Mouse (Mus musculus) E14TG2a.4 (cell line): ENCODE data around the gene Birc7.

ENCODE experiments used
- H3K27me3 ChIP-seq: 2 replicates; pipeline ENCODE4 v1.6.1; 2014; ENCODE audit warnings: low read length, control low read depth; ENCODE audit not compliant: insufficient read depth
- H3K36me3 ChIP-seq: 2 replicates; pipeline ENCODE4 v1.6.1; 2014; ENCODE audit warnings: low read length, control low read depth; ENCODE audit not compliant: insufficient read depth
- H3K4me1 ChIP-seq: replicated peaks from 2 replicates; pipeline ENCODE4 v1.6.1; 2014; ENCODE audit warnings: low read depth, low read length, control low read depth
- H3K4me3 ChIP-seq: replicated peaks from 2 replicates; pipeline ENCODE4 v1.5.1; 2014; ENCODE audit warnings: mild to moderate bottlenecking, low read length
- H3K9me3 ChIP-seq: 2 replicates; pipeline ENCODE4 v1.6.1; 2014; ENCODE audit warnings: low read length, control low read depth
- CTCF ChIP-seq: conservative IDR thresholded peaks from 2 replicates; pipeline ENCODE4 v1.5.1; 2014; ENCODE audit warnings: low read length
- NANOG ChIP-seq: IDR thresholded peaks from 2 replicates; pipeline ENCODE4 v1.6.1; 2014; ENCODE audit warnings: borderline replicate concordance, low read length, mixed read lengths
- POU5F1 ChIP-seq: IDR thresholded peaks from 2 replicates; pipeline ENCODE4 v1.6.1; 2014; ENCODE audit warnings: low read length, borderline replicate concordance

Birc7 gene

DNA sequence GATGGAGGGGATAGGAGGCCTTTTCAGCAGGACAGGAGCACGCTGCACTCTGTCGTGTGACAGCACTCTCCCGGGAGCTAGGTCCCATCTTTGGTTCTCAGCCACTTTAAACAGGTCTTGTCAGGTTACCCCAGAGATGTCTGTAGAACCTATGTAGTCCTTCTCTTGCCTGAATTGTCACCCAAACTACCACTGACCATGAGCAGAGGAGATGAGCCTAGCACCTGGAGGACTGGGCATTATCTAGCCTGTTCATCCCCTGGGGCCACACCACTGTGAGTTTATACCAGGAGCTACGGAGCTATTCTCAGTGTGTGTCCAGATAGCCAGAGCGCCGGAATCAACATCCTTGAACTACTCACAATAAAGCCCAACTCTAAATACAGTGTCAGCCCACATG is 31.0 kb upstream of the Birc7 start:
- TF ChIP-seq POU5F1, result no peak
- TF ChIP-seq CTCF, result no peak
- TF ChIP-seq NANOG, result no peak
- Histone ChIP-seq H3K27me3 (peaks cover 48% of the 10 kb centered on the region), H3K36me3 (peaks cover 6% of the 10 kb centered on the region), H3K4me1 (peaks cover 30% of the 10 kb centered on the region), H3K4me3 (no peak overlapping the region), H3K9me3 (no peaks in the 10 kb centered on the region)

DNA sequence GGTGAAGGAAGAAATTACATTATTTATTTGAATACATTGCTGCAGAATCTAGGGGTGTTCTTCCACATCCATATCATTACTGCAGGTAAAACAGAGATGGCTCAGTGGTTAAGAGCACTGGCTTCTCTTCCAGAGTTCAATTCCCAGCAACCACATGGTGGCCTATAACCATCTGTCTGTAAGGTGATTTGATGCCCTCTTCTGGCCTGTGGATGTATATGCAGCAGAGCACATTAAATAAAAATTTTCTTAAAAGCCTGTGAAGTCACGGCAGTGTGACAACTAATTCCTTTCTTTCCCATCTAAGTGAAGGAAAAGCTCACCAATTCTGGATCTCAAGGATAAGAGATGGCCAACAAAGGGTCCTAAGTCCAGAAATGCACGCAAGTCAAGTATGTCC is 26.7 kb upstream of the Birc7 start:
- Histone ChIP-seq H3K4me3 (no peak overlapping the region), H3K36me3 (peaks cover 40% of the 10 kb centered on the region), H3K27me3 (peaks cover 10% of the 10 kb centered on the region; the same call in 1 of the 2 replicates), H3K4me1 (peaks cover 34% of the 10 kb centered on the region), H3K9me3 (no peaks in the 10 kb centered on the region)
- TF ChIP-seq NANOG, result no peak
- TF ChIP-seq CTCF, result peak; percentile 65

DNA sequence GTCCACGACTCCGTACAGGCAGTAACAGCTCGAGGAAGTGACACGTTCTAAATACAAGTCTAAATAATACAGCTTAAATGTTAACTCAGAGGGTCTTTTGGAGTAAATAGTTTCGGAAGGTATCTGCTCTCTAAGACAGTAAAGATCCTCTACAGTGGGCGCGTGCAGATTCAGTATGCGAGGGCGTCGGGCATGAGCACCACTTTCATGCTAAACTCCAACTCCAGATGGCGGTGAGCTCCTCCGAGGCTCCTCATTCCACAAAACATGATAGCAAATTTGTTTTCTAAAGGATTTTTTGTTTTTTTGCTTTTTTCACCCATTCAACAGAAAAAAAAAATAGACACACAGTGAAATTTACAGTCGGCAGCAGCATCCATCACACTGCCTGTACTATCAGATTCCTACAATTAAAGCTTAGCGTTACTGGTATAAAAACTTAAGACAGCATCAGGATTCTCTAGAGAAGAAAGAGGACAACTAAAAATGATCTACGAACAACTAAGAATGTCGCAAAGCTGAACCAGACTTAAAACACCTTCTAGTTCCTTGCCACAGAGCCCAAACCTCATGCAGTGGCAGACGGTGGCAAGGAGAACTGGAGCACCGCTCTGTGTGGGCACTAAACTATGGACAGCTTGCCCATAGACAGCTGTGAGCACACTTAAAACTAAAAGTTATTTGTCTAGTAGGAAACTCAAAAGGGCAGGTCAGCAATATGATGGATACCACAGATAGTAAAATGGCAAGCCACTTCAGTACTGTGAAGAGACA is 24.2 kb upstream of the Birc7 start:
- Histone ChIP-seq H3K4me1 (peaks cover 51% of the 10 kb centered on the region), H3K27me3 (no peaks in the 10 kb centered on the region), H3K9me3 (no peaks in the 10 kb centered on the region), H3K4me3 (no peak overlapping the region), H3K36me3 (peaks cover 63% of the 10 kb centered on the region)
- TF ChIP-seq CTCF (no peak), POU5F1 (no peak), NANOG (no peak)

DNA sequence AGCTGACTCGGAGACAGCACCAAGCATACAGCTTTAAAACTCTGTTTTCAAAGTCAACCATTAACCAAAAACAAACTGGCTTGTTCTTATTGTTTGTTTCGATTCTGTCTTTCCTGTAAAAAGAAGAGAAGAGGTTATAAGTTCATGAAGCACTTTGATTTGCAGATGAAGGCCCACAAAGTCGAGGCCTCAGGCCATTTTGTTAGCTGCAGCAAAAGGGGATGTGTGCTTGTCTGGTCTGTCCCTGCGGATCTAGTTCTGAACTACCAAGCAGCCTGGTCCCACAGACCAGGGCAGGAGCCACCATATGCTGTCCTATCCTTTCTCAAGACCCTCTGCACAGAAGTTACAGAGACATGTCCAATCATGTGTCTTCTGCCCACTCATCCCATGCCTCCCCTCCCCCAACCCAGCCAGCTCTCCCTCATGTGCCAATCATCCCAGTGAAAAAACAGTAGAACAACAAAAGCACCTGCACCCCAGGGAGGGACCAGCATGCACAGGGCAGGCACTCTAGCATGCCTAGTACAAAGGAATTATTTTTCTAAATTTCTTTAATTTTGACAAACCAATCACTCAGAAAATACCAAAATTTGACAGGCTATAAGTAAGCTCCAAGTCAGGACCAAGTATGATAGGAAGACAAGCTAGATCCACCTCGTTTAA is 23.1 kb upstream of the Birc7 start:
- no peak for TF ChIP-seq CTCF
- Histone ChIP-seq H3K27me3 (no peaks in the 10 kb centered on the region), H3K4me1 (peaks cover 60% of the 10 kb centered on the region), H3K4me3 (peak overlapping the region; percentile 32; the same call in 1 of the 2 replicates), H3K36me3 (peaks cover 73% of the 10 kb centered on the region), H3K9me3 (no peaks in the 10 kb centered on the region)

DNA sequence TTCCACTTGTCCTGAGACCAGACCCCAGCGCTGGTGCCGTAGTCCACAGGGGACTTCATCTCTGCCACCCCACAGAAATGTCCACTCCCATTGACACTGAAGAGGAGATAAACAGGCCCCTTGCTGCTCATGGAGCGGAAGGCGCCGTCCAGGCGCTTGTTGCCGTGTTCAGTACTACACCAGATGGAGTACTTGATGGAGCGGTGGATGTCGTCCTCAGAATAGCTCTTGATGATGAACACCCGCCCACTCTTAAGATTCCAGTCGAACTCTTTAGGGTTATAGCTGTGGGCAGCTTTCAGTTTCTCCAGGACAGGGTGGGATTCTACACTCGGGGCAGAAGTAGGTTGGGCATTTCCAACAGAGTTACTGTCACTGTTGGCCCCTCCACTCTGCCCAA is 17.9 kb upstream of the Birc7 start:
- Histone ChIP-seq H3K36me3 (peaks cover 96% of the 10 kb centered on the region), H3K27me3 (no peaks in the 10 kb centered on the region), H3K4me3 (no peak overlapping the region), H3K9me3 (no peaks in the 10 kb centered on the region), H3K4me1 (peaks cover 90% of the 10 kb centered on the region)
- no peak for TF ChIP-seq CTCF
- no peak for TF ChIP-seq NANOG
- no peak for TF ChIP-seq POU5F1

DNA sequence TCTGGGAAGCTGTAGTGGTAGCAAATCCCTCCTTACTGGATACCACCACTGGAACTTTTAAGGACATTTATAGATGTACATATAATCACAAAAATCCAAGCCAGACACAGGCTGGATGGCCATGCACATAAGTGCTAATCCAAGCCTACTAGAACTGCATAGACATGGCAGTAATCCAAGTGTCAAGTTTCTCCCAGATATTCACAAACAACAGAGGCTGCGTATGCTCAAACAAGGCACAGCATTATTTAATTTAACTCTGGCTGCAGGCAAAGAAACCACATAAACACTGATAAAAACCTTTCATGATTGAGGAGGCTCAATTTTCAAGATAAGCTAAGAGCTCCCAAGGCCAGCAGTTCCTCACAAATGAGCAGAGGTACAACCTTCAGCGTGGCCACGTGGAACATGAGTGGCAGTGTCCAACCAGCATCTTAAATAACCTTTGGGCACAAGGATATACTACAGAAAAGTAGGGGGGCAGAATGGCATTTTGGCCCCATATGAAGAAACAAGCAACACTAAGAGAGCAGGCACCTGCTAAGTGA is 12.9 kb upstream of the Birc7 start:
- Histone ChIP-seq H3K4me1 (peaks cover 85% of the 10 kb centered on the region), H3K36me3 (peaks cover 85% of the 10 kb centered on the region), H3K27me3 (no peaks in the 10 kb centered on the region), H3K4me3 (no peak overlapping the region), H3K9me3 (no peaks in the 10 kb centered on the region)
- TF ChIP-seq NANOG, result no peak
- TF ChIP-seq CTCF, result no peak
- no peak for TF ChIP-seq POU5F1

DNA sequence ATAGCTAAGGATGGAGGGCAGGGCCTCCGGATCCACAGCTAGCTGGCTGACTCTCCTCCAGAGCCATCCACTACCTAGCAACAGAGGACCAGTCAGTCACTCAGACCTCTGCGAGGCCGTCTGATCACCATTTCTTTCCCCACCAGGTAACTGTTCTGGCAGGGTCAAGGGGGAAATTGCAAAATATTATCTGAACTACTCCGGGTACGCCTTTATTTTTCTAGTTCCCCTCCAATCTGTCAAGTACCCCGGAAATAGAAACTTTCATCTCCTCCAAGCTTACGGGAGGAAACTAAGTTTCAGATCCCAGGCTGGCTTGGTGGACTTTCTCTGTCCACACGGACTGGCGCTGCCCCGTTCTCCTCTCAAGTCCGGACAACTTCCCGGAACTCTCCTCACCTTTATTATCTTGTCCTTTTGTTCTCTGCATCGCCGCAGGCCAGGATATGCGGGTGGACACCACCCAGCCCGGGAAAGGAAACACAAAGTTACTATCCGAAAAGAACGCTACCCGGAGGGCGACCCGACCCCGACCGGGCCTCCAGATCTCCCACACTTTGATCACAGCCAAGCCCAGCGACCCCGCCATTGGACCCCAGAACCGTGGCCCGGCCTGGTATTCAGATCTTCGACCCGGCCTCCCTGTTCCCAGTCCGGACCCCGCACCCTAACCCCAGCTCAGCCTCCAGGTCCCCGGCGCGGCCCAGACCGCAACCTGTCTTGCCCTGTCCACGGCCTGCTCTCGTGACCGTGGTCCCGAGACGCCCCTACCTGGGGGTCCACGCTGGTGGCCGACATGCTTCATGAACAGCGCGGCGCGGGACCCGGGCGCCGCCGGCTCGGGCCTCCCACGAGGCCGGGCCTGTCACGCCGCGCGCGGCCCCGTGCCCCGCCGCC is 8.7 kb upstream of the Birc7 start:
- Histone ChIP-seq H3K36me3 (peaks cover 43% of the 10 kb centered on the region), H3K4me1 (peaks cover 54% of the 10 kb centered on the region), H3K9me3 (no peaks in the 10 kb centered on the region), H3K4me3 (peak overlapping the region; percentile 96), H3K27me3 (no peaks in the 10 kb centered on the region)
- TF ChIP-seq CTCF (no peak), POU5F1 (no peak), NANOG (no peak)

DNA sequence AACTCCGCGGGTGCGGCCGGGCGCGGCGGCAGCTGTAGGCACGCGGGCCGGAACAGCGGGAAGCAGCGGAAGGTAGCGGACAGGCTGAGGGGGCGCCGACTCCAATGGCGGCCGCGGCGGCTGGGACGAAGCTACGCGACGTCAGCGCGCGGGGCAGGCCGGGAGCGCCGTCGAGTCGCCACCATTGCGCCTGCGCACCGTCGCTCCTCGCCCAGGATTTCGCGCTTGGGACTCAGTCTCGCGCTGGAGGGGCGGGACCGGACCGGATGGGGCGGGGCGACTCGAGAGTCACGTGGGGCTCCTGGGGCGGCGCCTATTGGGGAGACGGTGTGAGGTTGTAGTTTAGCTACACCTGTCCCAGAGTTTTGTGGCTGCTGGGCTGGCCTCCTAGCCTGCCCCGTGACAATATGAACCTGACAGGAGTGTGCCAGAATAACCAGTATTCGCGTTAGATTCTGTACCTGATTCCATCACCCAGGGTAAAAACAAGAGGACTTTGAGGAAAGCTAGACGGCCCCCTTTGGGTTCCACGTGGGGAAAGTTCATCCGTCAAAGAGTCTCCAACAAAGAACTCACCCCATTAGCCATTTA is 7.9 kb upstream of the Birc7 start, which contains the start of gene Ythdf1:
Ythdf1 (minus strand) TSS at position 140 of the 591 bp plus-strand sequence.
- H3K4me3 ChIP-seq, result peak within 1 kb of the TSS; percentile 96
- peaks cover 35% of the 10 kb centered on the region for H3K36me3 ChIP-seq
- H3K27me3 ChIP-seq, result no peaks in the 10 kb centered on the region
- H3K9me3 ChIP-seq, result no peaks in the 10 kb centered on the region
- H3K4me1 ChIP-seq, result peaks cover 50% of the 10 kb centered on the region
- no peak for TF ChIP-seq CTCF
- no peak for TF ChIP-seq NANOG
- no peak for TF ChIP-seq POU5F1
